Mouse (Mus musculus) urinary bladder, postnatal 36 days (tissue): ENCODE measurements around the gene Nags.
"Not testable (repeated sequence)": the region's sequence is repeated elsewhere in the genome, so short reads cannot be mapped to it uniquely, and the experiment has no call there.

Source experiments
- DNase-seq, 2 experiments: peaks; one replicate each; pipeline ENCODE4 v3.0.0; 2022; ENCODE audit warnings: low spot score in 2 of 2, mixed read lengths in 1 of 2

Gene Nags

GRCm38 (mm10) chr11:102156786-102157089 is 11.4 kb downstream of the Nags start:
- DNase-seq = no peak

- DNase-seq = not testable (repeated sequence)
Measured at GRCm38 (mm10) chr11:102158024-102158423, 12.7 kb downstream of the Nags start.

DNA sequence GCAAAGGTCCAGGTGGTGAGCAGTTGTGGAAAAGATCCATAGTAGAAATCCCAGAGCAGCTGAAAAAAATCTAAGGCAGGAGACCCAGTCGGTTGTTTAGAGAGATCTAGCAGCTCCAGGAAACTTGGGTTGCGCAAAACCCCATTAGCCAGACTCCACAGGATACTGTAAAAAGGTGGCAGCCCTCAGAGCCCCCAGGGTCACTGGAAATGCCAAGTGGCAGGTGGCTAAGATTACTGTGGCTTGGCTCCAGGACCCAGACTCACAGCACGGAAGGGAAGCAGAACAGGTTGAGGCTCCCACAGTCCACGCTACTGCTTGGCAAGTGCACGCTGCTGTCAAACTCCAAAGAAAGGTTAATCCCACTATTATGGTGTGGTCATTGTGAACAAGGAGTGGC is 14.5 kb downstream of the Nags start:
- DNase-seq = no peak

GRCm38 (mm10) chr11:102165971-102166722 is 20.8 kb downstream of the Nags start:
- no peak for DNase-seq

- no peak for DNase-seq
Measured at GRCm38 (mm10) chr11:102167539-102167938, 22.2 kb downstream of the Nags start.

DNA sequence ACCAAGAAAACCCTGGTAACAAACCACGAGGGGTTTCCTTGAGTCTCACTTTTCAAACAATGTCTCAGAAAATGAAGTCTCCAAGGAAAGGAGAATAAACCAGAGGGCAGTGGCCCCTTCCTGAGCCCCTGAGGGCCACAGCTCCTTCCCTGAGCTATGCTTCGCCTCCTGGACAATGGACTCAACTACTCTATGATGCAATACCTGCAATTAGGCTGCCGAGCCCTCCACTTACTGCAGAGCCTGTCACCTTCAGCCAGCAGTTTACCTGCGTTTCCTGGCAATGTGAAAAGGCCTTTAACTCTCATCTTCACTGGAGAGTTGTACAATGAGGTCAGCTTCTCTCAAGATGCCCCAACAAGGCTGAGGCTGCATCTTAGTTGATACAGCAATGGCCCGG is 23.4 kb downstream of the Nags start:
- no peak for DNase-seq

DNA sequence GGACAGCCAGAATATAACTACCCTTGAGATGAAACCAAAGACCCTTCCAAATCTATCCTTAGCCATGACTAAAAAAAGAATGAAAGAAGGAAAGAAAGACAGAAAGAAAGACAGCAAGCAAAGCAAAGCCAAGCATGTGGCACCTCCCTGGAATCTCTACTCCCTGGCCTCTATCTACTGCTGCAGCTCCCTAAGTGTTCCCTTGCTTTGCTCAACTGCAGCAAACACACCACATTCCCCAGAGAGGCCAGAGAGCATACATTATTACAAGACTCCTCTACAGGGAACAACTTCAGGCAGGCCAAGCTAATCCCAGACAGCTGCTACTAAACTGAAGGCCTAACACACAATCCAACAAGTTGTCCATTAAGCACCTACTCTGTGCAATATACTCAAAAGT is 34.5 kb downstream of the Nags start:
- DNase-seq = no peak

DNA sequence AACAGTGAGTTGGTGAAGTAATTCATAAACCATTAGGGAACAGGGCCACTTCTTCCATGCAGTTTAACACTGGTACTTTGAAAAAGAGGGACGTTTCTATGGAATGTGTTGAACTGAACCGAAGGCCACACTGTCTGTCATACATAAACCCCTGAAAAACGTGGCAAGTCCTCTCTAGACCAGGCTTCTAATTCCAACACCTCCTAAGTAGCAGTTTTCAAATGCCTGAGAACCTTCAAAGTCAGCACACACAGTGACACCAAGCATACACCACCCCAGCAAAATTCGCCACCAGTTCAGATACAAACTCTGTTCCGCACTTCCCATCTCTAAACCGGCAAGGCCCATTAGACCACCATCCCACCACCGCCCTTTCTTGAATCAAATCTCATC is 38.9 kb downstream of the Nags start:
- no peak for DNase-seq

- peak; percentile 96 for DNase-seq
Measured at GRCm38 (mm10) chr11:102184646-102185495, 39.6 kb downstream of the Nags start, which contains the start of gene Lsm12. Gene Lsm12 (minus strand): TSS chr11:102185296.

DNA sequence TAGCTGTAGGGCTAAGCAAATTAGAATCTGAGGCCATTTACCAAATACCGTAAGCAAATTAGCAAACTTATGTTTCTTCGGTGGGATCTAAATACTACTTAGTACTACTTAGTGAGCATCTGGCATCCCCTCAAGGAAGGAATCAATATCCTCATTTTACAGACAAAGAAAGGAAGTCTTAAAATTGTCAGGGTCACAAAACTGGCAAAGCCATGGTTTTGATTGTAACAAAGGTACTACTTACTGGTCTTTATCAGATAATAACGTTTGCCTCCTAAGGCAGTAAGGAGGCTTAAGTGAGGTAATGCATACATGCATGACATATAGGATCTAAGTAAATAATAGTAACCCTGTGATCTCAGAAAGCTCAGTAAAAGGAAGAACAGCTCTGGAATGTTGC is 40.4 kb downstream of the Nags start:
- DNase-seq = no peak

GRCm38 (mm10) chr11:102186235-102186634 is 40.9 kb downstream of the Nags start:
- DNase-seq = no peak

DNA sequence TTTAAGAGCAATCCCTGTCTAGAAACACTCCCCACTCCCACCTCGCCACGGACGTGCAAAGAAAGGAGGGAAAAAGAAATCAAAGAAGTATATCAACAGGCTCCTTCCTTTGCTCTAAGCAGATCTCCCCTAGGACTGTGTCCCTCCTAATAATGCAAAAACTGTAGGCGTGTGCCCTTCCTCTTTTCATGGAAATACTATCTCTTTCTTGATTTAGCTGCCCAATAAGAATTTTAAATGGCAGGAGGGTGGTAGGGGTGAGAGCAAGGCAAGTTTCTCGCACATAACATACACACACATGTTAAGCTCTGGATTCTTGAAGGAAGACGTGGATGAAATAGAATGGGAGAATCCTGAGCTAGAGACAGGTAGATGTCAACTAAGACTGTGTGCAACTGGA is 43.7 kb downstream of the Nags start:
- DNase-seq = no peak

- DNase-seq = peak; percentile 89 to 92
Measured at GRCm38 (mm10) chr11:102189461-102190436, 44.4 kb downstream of the Nags start, which contains the start of gene G6pc3. Gene G6pc3 (plus strand): TSS chr11:102189620.

DNA sequence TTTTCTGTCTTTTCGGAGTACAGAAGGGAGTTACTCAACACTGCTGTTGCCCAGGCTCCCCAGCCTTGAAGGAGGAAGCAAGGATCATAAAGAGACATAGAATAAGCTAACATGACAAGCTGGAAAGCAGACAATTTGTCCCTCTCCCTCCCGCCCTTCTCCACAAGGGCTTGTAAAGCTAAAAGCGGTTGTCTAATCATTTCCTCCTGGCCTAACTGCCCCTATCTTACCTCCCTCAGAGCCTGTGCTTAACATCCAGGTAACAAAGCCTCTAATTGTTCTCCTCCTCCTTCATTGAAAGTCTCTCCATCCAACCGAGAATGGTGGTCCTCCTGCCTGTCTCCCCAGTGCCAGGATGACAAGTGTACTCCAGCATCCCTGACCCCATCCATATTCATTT is 45.5 kb downstream of the Nags start:
- no peak for DNase-seq

DNA sequence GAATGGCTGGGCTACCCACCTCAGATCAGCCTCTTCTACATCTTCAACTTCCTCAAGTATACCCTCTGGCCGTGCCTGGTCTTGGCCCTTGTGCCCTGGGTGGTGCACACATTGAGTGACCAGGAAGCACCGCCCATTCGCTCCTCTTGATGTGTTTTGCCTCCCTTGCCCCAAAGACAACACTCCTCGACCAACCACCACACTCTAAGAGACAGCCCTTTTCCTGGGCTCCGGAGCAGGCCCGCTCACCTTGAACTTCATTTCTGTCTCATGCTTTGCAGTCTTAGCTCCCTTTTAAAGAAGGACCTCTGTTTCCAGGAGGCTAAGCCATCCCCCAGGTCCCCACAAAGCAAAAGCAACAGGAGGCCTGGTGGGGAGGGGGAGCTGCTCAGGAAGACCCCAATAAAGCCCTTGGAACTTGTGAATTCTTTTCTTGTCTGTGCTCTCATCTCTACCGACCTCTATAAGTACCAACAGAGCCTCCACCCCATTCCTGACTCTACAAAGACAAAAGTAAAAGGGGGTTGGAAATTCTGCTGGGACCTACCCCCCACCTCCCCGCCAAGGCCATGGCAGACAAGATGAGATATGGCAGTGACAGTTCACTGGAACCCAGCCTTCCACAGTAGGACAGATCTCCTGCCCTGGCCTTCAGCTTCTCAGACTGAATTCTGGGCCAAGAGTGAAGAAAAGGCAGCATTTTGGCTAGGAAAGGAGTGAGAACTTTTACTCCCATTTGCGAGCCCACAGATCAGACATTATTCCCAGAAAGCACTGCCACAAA is 48.5 kb downstream of the Nags start:
- no peak for DNase-seq

- no peak for DNase-seq
Measured at GRCm38 (mm10) chr11:102196018-102196797, 50.9 kb downstream of the Nags start.

DNA sequence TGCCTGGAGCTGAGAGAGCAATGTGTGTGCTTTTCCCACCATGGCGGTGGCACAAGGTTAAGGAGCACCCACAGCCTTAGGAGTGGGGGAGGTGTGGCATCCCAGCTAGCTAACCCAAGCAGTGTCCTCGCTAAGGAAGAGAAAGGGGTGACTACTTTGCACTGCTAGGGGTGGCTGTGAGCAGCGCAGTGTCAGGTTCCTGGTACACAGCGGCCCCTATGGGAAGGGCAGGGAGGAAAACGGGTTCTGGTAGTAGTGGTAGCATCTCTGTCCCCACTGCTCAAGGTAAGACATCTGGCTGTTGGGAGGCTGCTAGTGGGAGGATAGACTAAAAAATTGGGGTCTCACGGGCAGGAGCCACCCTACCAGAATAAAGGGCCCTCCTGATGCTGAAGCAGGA is 52.9 kb downstream of the Nags start:
- no peak for DNase-seq
